Mouse (Mus musculus): Measurements from ENCODE around the gene Ifit1. TPM values are rescaled to one million over a fixed set of nuclear protein-coding genes. Genes with fewer than 3 reads are reported as not detected.

The Ifit1 gene
- 0.85 and 1.2 TPM in 2 replicates for polyA plus RNA-seq (2012; rRNA removed)

GRCm38 (mm10) chr19:34640623-34641022 lies at the start of gene Ifit1, which contains the start of gene Ifit1bl2:
TSS of gene Ifit1 (plus strand) at chr19:34640871.
TSS of gene Ifit1bl2 (minus strand) at chr19:34640743.

GRCm38 (mm10) chr19:34601888-34602287 lies 38.8 kb upstream of the Ifit1 start, which contains the start of gene Ifit1bl1:
TSS of gene Ifit1bl1 (minus strand) at chr19:34601956.

GRCm38 (mm10) chr19:34607237-34608051 lies 33.2 kb upstream of the Ifit1 start, which contains the start of gene Ifit3b:
TSS of gene Ifit3b (plus strand) at chr19:34607970.

Other genes with a start within 250 kb of the Ifit1 start
- 0.12 and 0.16 TPM in 2 replicates for gene Ch25h, start 165.7 kb upstream of the Ifit1 start, polyA plus RNA-seq (2012; rRNA removed)
- 20.6 and 25.6 TPM in 2 replicates for gene Lipa, start 113.4 kb upstream of the Ifit1 start, polyA plus RNA-seq (2012; rRNA removed)
- 2.4 TPM in 2 replicates for gene Ifit2, start 90.2 kb upstream of the Ifit1 start, polyA plus RNA-seq (2012; rRNA removed)
- gene Ifit3, start 57.3 kb upstream of the Ifit1 start, polyA plus RNA-seq (2012; rRNA removed) = 1.7 and 2.1 TPM in 2 replicates
- 0.15 and 0.21 TPM in 2 replicates for gene Ifit1bl1, start 38.9 kb upstream of the Ifit1 start, polyA plus RNA-seq (2012; rRNA removed)
- 0.33 and 0.37 TPM in 2 replicates for gene Ifit3b, start 32.9 kb upstream of the Ifit1 start, polyA plus RNA-seq (2012; rRNA removed)
- gene Ifit1bl2, start 128 bp upstream of the Ifit1 start, polyA plus RNA-seq (2012; rRNA removed) = 0.02 and 0.03 TPM in 2 replicates
- 4.6 and 5.6 TPM in 2 replicates for gene Slc16a12, start 106.4 kb downstream of the Ifit1 start, polyA plus RNA-seq (2012; rRNA removed)
- gene Pank1, start 238.6 kb downstream of the Ifit1 start, polyA plus RNA-seq (2012; rRNA removed) = 2.0 and 2.8 TPM in 2 replicates

Measured in liver, embryonic 14 days (tissue).